Mouse (Mus musculus): ENCODE measurements around the gene 4930568D16Rik.
A peak's percentile ranks its signal among the peaks of the same experiment; 100 is the strongest.

Gene 4930568D16Rik

DNA sequence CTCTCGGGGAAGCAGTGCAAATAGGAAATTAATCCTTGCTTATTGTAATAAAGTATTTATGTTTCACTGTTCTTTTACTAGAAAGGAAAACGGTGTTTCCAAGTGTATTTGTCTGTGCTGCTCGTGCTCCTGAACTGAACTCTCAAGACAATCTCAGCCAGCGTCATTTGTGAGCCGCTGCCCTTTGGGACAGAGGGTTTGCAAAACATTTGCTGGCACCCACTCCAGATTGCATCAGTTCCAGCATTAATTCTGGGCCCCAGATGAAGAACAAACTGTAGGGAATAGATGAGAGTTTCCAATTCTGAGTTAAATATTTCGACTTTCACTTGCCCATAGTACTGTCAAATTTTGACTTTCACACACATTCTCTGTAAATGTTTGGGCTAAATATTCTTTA, 28.8 kb downstream of the 4930568D16Rik start:
- DNase-seq, result no peak

DNA sequence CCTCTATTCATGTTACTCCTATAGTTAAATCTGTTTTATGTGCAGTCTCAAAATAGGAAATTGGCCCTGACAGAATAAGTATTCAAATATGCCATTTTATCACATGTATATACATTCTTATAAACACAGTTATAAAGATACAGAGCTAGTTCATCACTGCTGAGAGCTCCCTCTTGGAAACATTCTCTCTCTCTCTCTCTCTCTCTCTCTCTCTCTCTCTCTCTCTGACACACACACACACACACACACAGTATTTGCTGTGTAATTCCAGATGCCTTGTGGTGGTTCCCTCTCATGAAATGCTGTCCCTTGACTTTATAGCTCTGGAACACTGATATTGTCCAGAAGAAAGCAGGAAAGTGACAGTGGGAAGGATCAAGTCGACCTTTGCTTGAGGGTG, 29.5 kb downstream of the 4930568D16Rik start:
- DNase-seq, result no peak

DNA sequence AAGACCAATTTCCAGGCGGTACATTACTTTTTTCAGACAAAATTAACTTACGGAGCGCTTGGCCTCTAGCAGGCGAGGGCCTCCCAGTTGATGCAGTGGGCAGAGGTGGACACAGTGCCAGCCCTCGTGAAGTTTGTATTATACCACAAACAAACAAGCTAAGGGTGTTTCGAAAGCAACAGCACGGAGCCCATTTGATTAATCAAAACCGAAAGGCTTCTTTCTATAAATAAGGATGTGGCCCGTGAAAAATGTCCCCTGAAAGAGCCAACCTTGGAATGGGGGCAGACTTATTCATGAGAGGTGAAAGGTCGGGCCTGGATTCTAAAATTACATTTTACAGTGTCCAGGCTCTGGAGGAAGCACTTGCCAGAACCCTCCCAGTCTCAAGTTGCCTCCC, 30.1 kb downstream of the 4930568D16Rik start:
- no peak for DNase-seq

DNA sequence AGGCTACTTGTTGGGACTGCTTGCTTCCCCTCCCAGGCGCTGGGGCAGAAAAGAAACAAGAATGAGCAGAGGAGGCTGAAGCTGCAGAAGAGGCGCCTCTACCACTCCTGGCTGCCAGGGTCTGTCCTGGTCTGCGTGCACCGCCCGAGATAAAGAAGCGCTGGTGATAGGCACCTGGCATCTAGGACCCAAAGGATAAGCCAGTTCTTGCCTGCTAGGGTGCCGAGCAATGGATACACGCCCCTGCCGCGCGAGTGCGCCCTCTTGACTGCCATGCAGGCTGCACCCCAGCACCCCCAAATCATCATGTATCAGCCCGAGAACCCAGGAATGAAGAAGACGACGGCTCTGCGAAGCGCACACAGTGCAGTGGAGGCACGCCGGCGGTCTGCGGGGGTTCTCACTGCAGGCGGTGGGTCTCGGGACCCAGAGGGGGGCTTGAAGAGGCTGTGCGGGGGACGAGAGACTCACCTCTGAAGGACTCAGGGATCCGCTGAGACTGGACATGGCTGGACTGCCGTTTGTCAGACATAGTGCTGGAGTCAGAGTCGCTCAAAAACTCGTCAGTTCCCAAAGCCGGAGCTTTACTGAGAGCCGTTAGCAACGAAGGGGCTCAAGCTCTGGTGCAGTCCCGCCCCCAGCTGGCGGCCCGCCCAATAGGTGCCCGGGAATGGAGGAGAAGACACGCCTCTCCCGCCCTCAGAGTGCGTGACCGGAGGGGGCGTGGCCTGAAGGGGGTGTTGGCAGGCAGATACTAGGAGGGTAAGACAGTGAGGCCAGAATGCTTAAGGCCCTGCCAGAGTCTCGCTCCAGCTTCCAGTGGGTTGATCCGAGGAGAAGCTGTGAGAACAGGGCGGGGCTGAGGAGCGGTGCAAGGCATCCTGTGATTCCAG, 30.9 kb downstream of the 4930568D16Rik start, which contains the start of gene Stom:
Stom (minus strand) TSS at position 589 of the 893 bp plus-strand sequence.
- peak; percentile 98 for DNase-seq

DNA sequence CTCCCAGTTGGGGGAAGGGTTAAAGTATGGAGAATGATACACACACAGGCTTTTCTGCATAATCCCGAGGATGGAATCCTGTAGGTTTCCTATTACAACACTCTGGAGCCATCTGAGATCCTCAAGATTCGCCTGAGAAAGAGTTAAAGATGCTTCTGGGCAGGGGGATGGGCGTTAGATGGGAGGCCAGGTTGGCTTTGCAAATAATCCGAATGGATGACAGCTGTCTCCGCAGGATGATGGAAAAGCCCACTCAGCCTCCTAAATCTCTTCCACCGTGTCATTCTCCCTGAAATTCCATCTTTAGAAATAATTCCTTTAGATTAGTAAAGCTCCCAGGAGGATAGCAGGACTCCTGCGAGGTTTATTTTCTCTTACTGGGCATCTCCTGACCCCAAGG, 31.9 kb downstream of the 4930568D16Rik start:
- no peak for DNase-seq

DNA sequence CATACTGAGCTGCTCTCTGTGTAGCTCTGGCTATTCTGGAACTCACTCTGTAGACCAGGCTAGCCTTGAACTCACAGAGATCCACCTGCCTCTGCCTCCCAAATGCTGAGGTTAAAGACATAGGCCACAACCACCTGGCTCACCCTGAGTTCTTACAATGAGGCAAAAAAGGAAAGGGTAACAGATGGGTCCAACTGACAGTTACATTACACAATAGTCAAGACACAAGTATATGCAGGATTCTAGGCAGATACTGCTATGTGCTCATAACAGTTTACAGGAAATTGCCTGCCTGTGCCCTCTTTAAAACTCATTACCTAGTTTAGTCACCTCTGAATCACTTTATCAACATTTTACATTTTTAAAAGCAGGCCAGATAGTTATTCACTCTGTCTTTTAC, 33.9 kb downstream of the 4930568D16Rik start:
- no peak for DNase-seq

DNA sequence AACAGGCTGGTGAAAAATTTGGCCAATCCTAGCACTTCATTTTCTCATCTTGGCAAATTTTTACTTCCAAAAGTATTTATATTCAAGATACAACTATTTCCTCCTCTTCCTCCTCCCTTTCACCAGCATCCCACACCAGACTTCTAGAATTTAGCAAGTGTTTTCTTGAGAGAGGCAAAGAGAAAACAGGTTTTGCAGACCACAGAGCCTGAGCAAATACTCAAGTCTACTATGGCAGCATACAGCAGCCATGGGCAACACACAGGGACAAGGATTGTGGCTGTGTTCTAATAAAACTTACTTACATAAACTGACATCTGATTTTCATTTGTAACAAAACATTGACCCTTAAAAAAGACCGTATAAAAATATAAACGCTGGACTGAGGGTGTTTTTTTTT, 36.3 kb downstream of the 4930568D16Rik start:
- no peak for DNase-seq

DNA sequence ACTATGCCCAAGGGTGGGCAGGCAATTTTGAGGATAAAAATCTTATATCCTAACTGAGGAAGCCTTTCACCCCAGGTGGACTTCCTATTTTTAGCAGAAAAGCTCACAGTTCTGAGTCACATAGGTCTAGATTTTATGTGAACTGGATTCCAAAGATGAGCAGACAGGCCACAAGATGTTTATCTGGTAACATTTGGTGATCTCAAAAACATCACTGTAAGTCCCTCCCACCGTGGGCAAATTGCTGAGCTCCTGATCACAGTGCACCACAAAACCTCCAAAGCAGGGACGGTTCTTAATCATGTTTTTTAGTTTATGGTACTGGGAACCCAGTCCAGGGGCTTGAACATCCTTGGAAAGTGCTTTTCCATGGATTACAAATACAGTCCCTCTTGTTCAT, 38.5 kb downstream of the 4930568D16Rik start:
- no peak for DNase-seq

DNA sequence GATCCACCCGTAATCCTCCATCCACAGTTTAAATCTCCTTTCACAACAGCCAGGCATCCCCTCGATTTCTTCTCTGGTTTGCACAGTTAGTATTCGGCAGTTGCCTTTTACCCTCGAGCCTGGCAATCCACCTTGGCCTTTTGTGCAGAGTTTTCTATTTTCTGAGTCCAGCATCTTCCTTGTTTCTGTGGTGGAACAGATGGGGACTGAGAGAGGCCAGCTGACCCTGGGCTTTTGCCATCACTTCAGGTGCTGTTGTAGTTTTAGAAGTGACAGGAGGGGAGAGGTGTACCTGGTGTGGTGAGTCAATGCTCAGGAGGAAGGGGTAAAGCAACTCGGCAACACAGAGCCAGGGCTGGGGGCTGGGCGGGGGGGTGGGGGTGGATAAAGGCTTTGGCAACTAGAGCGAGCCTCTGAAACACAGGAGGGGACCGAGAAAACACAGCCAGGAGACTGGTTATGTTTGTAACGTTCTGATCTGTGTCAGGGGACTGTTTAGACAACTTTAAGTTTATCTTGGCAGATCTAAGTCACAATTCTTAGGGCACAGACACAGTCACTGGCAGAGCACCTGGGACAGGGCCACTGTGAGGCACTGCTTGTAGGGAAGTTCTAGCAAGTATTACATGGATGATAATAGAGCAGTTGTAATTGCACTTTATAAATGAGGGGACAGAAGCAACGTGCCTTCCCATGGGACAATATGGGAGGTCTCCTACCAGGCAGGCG, 39.3 kb downstream of the 4930568D16Rik start:
- no peak for DNase-seq

DNA sequence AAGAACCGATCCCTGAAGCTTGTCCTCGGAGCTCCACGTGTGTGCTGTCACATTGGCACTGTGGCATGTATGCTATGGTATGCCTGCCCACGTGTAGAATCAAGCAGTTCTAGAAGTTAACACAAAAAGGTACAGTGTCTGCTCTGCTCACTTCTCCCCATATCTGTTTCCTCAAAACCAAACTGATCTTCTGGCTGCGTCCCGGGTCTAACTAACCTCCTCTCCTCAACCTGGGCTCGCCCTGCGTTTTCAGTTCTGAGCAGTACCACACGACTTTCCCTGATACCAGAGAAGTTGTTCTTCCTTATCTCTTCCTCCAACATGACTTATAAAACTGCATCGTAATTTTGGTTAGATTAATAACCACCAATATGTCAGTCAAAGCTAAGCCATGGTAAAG, 39.9 kb downstream of the 4930568D16Rik start:
- DNase-seq, result no peak

DNA sequence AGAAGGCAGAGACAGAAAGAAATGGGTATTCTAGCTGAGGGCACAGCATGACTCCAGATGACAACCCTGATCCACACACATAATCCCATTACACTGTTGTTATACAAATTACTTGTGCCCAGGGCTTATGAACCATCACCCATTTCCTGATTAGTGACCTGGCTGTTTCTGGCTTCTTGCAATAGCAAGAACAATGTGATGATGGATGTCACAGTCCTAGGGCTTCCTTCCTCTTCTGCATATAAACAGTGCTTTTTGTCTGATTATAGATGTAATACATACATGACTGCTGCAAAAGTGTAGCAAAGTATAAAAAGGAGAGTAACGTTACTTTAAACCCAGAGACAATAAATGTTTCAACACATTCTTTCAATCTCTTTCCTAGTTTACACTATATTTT, 40.6 kb downstream of the 4930568D16Rik start:
- no peak for DNase-seq

DNA sequence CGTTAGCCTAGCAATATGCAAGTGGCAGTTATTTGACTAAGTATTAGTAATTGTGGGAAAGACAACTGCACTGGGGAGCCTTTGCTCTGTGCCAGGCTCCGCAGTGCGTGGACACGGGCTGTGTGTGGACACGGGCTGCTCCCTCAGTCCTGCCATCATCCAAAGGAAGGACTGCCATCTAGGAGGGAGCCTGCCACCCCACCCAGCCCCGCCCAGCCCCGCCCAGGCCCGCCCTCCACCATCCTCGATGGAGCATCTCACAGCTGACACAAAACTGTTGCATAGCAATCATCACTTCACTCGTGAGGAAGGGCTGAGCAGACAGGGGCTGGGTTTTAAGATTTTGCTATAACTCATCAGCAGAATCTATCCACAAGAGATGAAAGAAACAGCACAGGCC, 41.6 kb downstream of the 4930568D16Rik start:
- DNase-seq, result no peak

DNA sequence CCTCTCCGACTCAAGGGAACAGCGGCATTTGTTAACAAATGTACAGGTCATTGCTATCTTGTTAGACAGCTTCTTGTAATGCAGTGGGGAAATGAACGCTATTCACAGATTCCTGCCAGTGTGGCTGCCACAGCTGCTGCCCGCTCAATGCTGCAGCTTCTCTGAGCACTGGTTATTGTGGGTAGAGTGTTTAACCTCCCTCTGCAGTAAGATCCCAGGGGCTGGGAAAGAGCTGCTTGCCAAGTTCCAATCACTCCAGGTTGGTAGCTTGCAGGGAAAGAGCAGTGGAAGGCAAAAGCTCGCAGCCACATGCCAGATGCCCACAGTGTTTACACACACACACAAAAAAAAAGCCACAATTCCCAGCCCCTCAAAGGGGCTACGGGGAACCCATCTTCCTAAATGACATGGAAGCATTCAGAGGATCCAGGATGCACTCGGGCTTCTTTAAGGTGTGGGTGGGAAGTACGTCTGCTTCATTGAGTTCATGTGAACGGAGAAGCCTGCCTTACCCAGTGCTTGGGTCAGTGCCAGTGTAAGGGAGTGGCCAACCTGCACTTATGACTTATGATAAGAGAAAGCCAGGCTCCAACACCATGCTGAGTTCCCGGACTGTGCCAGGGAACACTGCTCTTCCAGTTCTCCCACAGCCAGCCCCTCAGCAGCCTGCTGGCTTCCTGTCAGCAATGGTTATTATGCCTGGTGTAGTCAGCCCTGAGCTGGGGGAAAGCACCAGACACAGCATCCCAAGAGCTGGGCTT, 44.9 kb downstream of the 4930568D16Rik start:
- peak; percentile 6 for DNase-seq

DNA sequence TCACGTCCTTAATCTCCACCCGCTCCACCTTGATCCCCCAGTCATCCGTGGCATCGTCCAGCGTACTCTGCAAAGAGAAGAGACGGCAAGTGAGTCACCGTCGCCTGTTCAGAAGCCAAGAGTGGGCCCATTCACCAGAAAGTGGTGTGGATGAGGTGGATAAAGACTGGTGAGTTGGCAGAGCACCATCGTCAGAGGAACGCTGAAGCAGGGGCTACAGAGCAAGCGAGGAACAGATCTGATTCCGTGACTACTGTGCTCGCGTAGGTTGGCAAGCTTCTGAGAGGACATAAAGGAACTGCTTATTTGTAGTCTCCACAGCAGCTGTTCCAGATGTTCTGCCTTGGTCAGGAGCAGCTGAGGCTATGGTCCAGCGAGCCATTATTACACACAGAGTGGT, 47.1 kb downstream of the 4930568D16Rik start:
- no peak for DNase-seq

DNA sequence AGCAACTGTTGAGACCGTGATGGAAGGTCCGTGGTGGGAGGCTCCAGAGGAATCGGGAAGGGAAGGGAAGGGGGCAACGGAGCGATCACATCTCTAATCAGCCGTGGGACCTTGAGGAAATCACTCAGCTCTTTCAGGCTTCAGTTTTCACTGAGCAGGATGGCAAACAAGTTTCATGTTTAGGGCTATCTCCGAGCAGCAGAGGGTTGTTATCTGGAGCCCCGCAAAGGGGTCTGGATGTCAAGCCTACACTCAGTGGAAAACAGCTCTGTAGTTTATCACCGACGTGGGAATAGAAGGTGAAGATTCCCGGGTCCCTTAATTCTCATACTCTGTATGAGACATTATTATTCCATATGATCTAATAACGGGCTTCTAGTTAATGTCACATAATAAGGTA, 49.1 kb downstream of the 4930568D16Rik start:
- DNase-seq, result no peak

DNA sequence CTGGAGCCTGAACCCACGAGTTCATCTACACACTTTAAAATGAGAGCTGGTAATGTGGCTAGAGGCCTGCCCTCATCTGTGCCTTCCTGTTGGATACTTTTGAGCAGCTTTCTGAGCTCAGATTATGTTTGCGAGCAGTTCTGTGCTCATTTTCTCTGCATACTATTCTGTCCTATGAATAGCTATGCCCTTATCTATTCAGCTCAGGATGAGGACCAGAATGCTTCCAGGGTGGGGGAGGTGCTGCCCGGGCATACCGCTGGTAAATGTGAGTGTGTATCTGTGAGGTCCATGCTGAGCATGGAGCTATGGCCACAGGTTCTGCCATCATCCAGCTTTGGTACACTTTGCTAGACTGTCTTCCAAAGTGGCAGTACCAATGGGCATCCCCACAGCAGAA, 49.9 kb downstream of the 4930568D16Rik start:
- DNase-seq, result no peak

DNA sequence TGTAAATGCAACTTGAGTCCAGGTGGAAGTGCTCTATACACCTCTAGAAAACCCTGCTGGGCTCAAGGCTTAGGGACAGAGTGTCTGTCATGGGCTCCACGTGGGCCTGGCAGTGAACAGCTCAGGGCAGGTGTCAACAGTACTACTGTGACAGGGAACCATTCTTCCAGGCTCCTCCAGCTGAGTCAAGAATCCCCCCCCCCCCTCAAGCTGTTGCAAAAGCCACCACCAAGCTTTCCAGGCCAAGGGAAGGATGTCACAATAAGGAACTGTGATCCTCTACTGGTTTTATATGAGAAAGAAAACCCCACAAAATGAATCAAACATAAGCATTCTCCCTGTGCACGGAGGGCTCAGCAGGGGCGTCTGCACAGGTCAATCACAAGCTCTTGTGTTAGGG, 53.2 kb downstream of the 4930568D16Rik start:
- no peak for DNase-seq

DNA sequence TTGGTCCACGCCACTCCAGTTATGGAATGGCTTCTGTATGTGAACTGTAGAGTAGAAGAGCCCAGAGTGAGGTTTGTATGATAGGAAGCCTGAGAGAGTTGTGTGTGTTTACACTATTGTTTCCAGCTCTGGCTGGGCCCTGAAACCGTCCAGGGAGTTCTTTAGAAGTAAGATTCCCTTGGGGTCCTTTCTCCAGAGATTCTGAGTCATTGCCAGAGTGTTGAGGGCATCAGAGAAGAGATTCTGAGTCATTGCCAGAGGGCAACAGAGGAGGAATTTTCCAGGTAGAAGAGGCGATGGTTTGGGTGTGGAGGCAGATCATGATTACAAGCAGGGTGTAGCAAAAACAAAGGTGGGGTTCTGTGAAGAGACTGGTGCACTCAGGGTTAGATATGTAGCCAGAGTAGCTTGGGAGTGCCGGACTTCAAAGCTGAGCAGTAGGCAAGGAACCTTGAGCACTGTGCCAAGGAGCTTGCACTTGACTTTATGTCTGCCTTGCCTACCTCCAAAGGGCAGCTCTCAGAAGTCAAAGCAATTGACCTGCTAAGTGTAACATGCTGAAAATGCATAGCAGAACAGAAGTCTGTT, 57.5 kb downstream of the 4930568D16Rik start:
- DNase-seq, result no peak

DNA sequence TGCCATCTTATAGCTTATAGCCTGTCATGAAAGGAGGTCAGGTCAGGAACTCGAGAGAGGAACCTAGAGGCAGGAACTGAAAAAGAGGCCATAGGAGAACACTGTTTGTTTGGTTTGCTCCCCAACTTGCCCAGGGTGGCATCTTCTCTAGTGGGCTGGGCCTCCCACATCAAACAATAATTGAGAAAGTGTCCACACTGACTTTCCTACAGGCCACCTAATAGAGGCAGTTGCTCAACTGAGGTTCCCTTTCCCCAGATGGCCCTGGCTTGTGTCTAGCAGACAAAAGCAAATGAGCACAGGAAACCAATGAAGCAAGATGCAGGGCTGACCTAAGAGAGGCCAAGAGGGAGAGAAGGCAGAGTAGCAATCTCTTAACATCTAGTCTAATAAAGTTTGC, 59.4 kb downstream of the 4930568D16Rik start:
- DNase-seq, result no peak

All from layer of hippocampus, adult 9-11 months (tissue).